Mouse (Mus musculus) macrophage (primary cell): ENCODE results near the gene Pld4. TPM values are rescaled to one million over a fixed set of nuclear protein-coding genes. Genes with fewer than 3 reads are reported as not detected.

ENCODE experiments used
- H3K27ac ChIP-seq: fragments of 350-480 bp; formaldehyde crosslinking; 2 replicates; pipeline ENCODE4 v1.9.0; 2021
- H3K36me3 ChIP-seq: fragments of 350-480 bp; formaldehyde crosslinking; 2 replicates; pipeline ENCODE4 v1.9.0; 2021; ENCODE audit errors: inconsistent target
- H3K4me3 ChIP-seq: fragments of 350-480 bp; formaldehyde crosslinking; 2 replicates; pipeline ENCODE4 v1.9.0; 2021; ENCODE audit errors: inconsistent target
- H3K79me2 ChIP-seq: fragments of 350-480 bp; formaldehyde crosslinking; 2 replicates; pipeline ENCODE4 v1.9.0; 2021; ENCODE audit errors: inconsistent target
- WGBS: methylation state at CpG from one replicate; pipeline ENCODE4 v1.1.7; 2026; ENCODE audit warnings: inconsistent platforms; ENCODE audit not compliant: missing documents; 5-methylcytosine and 5-hydroxymethylcytosine counted together
- polyA plus RNA-seq: library from polyadenylated mRNA; stranded (reverse); fragments of 250-400 nt; gene quantifications from 3 replicates; pipeline ENCODE4 v1.2.4, GENCODE M21; 2018; ENCODE audit warnings: inconsistent platforms

The Pld4 gene
- polyA plus RNA-seq, 1 experiment from 2014 or later: 230 TPM

DNA sequence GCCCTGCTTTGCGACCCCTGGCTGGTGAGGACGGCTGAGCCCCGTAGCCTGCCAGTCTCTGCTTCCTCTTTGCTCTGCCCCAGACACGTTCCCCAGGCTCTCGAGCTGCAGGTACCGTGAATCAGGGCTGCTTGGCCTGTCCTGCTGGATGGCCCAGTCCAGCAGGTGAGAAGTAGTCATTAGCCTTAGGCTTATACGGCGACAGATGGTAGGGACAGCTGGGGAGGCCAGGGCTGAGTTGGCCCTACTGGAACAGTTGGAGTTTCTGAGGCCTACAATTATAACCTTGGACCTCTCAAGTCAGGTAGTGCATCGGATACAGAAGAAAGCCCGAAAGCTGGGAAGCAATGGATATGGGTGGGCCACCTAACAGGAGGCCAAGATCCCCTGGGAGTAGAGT, 27.9 kb upstream of the Pld4 start:
- Histone ChIP-seq H3K27ac (no peak overlapping the region), H3K4me3 (no peak overlapping the region), H3K36me3 (no peaks in the 10 kb centered on the region), H3K79me2 (no peaks in the 10 kb centered on the region)
- 86% methylated on average over 10 of the region's 10 CpGs for WGBS

GRCm38 (mm10) chr12:112734108-112734820, 26.2 kb upstream of the Pld4 start:
- H3K4me3 ChIP-seq: no peak overlapping the region
- H3K27ac ChIP-seq: no peak overlapping the region
- H3K79me2 ChIP-seq: no peaks in the 10 kb centered on the region
- 82% methylated on average over 2 of the region's 2 CpGs for WGBS
- no peaks in the 10 kb centered on the region for H3K36me3 ChIP-seq

DNA sequence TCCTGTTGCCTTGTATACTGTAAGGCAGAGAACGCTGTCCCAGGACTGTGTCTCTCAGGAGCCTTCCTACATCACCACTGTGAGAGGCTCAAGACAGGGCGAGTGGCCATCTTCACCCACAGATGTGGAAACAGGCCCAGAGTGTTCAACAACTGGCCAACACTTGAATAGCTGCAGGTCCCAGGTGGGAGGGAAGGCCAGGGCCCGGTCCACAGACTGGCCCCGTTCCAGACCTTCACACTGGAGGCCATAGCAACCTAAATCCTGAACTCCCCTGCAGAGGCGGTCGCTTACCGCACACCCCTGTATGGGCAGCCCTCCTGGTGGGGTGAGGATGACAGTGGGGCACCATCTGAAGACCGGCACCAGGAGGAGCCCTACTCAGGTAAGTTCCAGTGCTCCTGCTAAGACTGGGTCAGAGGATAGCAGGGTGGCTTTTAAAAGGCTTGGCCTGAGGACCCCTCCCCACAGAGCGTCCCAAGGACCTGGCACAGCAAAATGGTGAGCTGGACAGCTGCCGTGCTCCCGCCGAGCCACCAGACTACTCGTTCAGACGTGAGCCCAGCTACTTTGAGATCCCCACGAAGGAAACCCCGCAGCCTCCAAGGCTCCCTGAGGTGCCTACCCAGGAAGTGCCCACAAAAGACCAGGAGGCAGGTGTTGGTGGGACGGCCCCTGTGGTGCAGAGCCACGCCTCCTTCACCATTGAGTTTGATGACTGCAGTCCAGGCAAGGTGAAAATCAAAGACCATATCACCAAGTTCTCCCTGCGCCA, 25.4 kb upstream of the Pld4 start:
- Histone ChIP-seq H3K36me3 (no peaks in the 10 kb centered on the region), H3K4me3 (no peak overlapping the region), H3K79me2 (no peaks in the 10 kb centered on the region), H3K27ac (no peak overlapping the region)
- 94% methylated on average over 19 of the region's 19 CpGs for WGBS

DNA sequence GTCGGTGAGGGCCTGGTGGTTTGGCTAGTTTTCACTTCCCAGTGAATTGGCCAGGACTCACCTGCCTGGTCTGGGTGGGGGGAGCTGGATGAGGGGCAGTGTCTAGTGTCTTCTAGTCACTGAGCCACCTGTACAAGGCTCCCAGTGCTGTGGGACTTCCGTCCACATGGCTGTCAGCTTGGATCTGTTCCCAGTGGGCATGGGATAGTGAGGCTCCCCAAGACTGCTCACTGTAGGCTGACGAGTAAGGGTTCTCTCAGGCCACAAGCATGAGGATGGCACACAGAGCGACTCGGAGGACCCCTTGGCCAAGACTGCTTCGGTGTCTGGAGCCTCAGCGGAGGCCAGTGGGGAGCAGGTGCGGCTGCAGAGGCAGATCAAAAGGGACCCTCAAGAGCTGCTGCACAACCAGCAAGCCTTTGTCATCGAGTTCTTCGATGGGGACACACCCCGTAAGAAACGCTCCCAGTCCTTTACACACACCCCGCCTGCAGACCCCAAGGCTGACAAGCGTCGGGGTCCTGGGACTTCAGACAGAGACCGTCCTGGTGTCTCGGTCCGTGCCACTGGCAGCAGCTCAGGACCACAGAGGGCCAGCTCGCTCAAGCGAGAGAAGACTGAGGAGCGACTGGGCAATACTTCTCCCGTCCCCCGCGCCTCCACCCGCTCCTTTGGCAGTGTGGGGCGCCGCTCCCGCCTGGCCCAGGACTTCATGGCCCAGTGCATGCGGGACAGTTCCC, 24.4 kb upstream of the Pld4 start:
- no peaks in the 10 kb centered on the region for H3K79me2 ChIP-seq
- no peak overlapping the region for H3K4me3 ChIP-seq
- H3K27ac ChIP-seq: no peak overlapping the region
- 95% methylated on average over 25 of the region's 29 CpGs for WGBS
- H3K36me3 ChIP-seq: no peaks in the 10 kb centered on the region

DNA sequence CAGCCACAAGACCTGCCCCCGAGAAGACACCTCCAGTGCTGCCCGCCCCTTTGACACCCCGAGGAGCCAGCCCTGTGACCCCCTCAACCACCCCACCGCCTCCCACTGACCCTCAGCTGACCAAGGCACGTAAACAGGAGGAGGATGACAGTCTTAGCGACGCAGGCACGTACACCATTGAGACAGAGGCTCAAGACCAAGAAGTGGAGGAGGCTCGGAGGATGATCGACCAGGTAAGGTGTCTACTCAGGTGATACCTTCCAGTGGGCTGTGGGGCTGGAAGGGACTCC, 23.9 kb upstream of the Pld4 start:
- no peaks in the 10 kb centered on the region for H3K36me3 ChIP-seq
- no peaks in the 10 kb centered on the region for H3K79me2 ChIP-seq
- no peak overlapping the region for H3K4me3 ChIP-seq
- no peak overlapping the region for H3K27ac ChIP-seq
- WGBS: 98% methylated on average over 10 of the region's 10 CpGs

GRCm38 (mm10) chr12:112737081-112737480, 23.4 kb upstream of the Pld4 start:
- Histone ChIP-seq H3K36me3 (no peaks in the 10 kb centered on the region), H3K79me2 (no peaks in the 10 kb centered on the region), H3K4me3 (no peak overlapping the region), H3K27ac (no peak overlapping the region)
- 95% methylated on average over 7 of the region's 7 CpGs for WGBS

DNA sequence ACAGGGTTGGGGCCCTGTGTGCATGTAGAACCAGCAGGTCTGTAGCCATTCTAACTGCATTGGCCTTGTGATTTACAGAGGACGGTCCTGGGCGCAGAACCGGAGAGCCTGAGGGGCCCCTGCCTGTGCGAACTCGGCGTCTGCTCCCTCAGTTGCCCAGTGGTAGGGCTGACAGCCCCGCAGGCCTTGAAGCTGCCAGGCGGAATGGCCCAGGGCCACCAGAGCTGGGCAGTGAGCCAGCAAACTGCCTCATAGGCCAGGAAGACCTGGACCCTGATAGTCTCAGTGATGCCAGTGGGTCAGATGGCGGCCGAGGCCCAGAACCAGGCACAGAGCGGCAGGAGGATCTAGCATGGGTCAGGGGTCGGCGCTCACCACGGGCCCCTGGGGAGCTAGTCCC, 22.7 kb upstream of the Pld4 start:
- WGBS: 97% methylated on average over 14 of the region's 14 CpGs

DNA sequence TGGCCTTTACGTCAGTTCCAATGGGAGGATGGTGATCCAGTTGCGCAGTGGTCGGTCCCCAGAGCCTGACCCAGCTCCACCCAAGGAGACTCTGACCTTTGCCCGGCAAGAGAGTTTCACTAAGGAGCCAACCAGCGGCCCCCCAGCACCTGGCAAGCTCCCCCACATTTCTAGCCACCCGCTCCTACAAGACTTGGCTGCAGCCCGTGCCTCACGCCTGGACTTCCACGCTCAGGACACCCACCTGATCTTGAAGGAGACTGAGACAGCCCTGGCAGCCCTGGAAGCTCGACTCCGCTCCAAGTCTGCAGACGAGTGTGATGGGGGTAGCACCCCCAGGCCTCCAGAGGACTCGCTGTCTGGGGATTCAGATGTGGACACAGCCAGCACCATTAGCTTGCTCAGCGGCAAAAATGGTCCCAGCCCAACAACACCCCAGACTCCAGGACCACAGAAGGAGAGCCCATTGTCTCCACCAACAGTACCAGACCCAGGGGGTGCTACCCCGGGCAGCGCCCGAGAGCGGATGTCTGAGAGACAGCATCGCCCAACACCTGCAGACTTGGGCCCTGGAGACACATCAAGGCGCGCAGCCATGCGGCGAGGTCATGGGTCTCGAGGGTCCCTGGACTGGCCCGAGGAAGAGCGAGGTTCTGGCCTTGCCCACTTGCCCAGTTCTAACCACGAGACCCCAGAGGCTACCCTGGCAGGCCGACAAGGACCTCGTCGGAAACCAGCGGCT, 22.0 kb upstream of the Pld4 start:
- no peaks in the 10 kb centered on the region for H3K79me2 ChIP-seq
- no peak overlapping the region for H3K27ac ChIP-seq
- no peak overlapping the region for H3K4me3 ChIP-seq
- no peaks in the 10 kb centered on the region for H3K36me3 ChIP-seq
- 94% methylated on average over 30 of the region's 31 CpGs for WGBS

More for the DNA sequence above, 22.7 kb upstream of the Pld4 start:
- Histone ChIP-seq H3K79me2 (no peaks in the 10 kb centered on the region), H3K27ac (no peak overlapping the region), H3K4me3 (no peak overlapping the region), H3K36me3 (no peaks in the 10 kb centered on the region)

DNA sequence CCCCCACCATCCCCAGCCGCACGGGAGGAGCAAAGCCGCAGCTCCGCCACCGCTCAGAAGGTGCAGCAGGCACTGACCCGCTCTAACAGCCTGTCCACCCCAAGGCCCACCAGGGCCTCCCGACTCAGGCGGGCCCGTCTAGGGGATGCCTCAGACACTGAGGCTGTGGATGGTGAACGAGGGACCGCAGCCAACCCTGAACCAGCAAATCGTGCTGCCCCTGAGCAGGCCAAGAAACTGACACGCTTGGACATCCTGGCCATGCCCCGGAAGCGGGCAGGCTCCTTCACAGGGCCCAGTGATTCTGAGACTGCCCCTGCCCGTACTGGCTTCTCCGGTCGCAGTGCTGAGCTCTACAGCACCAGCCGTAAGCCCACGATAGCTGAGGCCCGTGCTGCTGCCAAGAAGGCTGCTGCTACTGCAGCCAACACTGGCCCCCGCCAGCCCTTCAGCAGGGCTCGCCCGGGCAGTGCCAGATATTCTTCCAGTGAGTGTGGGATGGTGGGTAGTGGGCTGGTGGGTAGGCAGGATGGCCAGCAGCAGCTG, 21.4 kb upstream of the Pld4 start:
- 95% methylated on average over 15 of the region's 24 CpGs for WGBS
- Histone ChIP-seq H3K36me3 (no peaks in the 10 kb centered on the region), H3K27ac (no peak overlapping the region), H3K79me2 (no peaks in the 10 kb centered on the region), H3K4me3 (no peak overlapping the region)

GRCm38 (mm10) chr12:112742768-112743167, 17.7 kb upstream of the Pld4 start:
- H3K79me2 ChIP-seq: no peaks in the 10 kb centered on the region
- H3K27ac ChIP-seq: no peak overlapping the region
- 68% methylated on average over 6 of the region's 6 CpGs for WGBS
- H3K4me3 ChIP-seq: no peak overlapping the region
- H3K36me3 ChIP-seq: no peaks in the 10 kb centered on the region

- H3K79me2 ChIP-seq: no peaks in the 10 kb centered on the region
- no peak overlapping the region for H3K4me3 ChIP-seq
- no peaks in the 10 kb centered on the region for H3K36me3 ChIP-seq
- no peak overlapping the region for H3K27ac ChIP-seq
- 43% methylated on average over 25 of the region's 25 CpGs for WGBS
Measured at GRCm38 (mm10) chr12:112743168-112743975, 17.1 kb upstream of the Pld4 start.

- 97% methylated on average over 7 of the region's 11 CpGs for WGBS
- Histone ChIP-seq H3K27ac (no peak overlapping the region), H3K79me2 (no peaks in the 10 kb centered on the region), H3K36me3 (no peaks in the 10 kb centered on the region), H3K4me3 (no peak overlapping the region)
Measured at GRCm38 (mm10) chr12:112744211-112744610, 16.2 kb upstream of the Pld4 start.

GRCm38 (mm10) chr12:112744891-112745580, 15.4 kb upstream of the Pld4 start:
- no peaks in the 10 kb centered on the region for H3K36me3 ChIP-seq
- H3K4me3 ChIP-seq: no peak overlapping the region
- H3K79me2 ChIP-seq: no peaks in the 10 kb centered on the region
- H3K27ac ChIP-seq: no peak overlapping the region
- 94% methylated on average over 6 of the region's 10 CpGs for WGBS
